Mouse (Mus musculus): ENCODE data around the gene Tes. TPM values are rescaled to one million over a fixed set of nuclear protein-coding genes. Genes with fewer than 3 reads are reported as not detected.

Tes gene
- polyA plus RNA-seq, 1 experiment: 112 TPM

- Histone ChIP-seq H3K36me3 (ENCODE audit: control insufficient read depth, insufficient read depth) (no peaks in the 10 kb centered on the region), H3K4me3 (ENCODE audit: insufficient read depth, poor library complexity, severe bottlenecking) (no peak overlapping the region), H3K79me3 (ENCODE audit: low read depth) (no peaks in the 10 kb centered on the region), H3ac (ENCODE audit: control insufficient read depth, insufficient read length, low read depth) (no peak overlapping the region), H3K79me2 (ENCODE audit: control insufficient read depth, insufficient read depth) (no peaks in the 10 kb centered on the region), H3K27me3 (ENCODE audit: control insufficient read depth, insufficient read depth, insufficient read length) (no peaks in the 10 kb centered on the region)
- no peak for TF ChIP-seq MAX (IDR thresholded peaks at IDR 0.05)
- peak; percentile 95 for TF ChIP-seq FOSL1 (IDR thresholded peaks at IDR 0.05; ENCODE audit: insufficient read depth, low read length, poor library complexity, severe bottlenecking)
- TF ChIP-seq MYOG (IDR thresholded peaks at IDR 0.05; ENCODE audit: control insufficient read depth, extremely low read depth, insufficient read length): no peak
- TF ChIP-seq CEBPB (IDR thresholded peaks at IDR 0.05; ENCODE audit: low read depth): peak; percentile 95
- TF ChIP-seq CTCF (IDR thresholded peaks at IDR 0.05; ENCODE audit: control insufficient read depth, insufficient read depth, insufficient read length): no peak
- peak; percentile 5 for TF ChIP-seq USF1 (IDR thresholded peaks at IDR 0.05; ENCODE audit: low read depth)
- no peak for TF ChIP-seq MYOD1 (IDR thresholded peaks at IDR 0.05; ENCODE audit: control insufficient read depth, insufficient read length, low read depth)
These were observed 54.7 kb downstream of the Tes start for GRCm38 (mm10) chr6:17119521-17120232.

GRCm38 (mm10) chr6:17140021-17140420 is 75.1 kb downstream of the Tes start:
- Histone ChIP-seq H3K79me2 (ENCODE audit: control insufficient read depth, insufficient read depth) (no peaks in the 10 kb centered on the region), H3ac (ENCODE audit: control insufficient read depth, insufficient read length, low read depth) (no peak overlapping the region), H3K4me3 (ENCODE audit: insufficient read depth, poor library complexity, severe bottlenecking) (no peak overlapping the region), H3K79me3 (ENCODE audit: low read depth) (no peaks in the 10 kb centered on the region), H3K27me3 (ENCODE audit: control insufficient read depth, insufficient read depth, insufficient read length) (no peaks in the 10 kb centered on the region), H3K36me3 (ENCODE audit: control insufficient read depth, insufficient read depth) (no peaks in the 10 kb centered on the region)
- TF ChIP-seq CTCF (IDR thresholded peaks at IDR 0.05; ENCODE audit: control insufficient read depth, insufficient read depth, insufficient read length) (no peak), MAX (IDR thresholded peaks at IDR 0.05) (no peak), FOSL1 (IDR thresholded peaks at IDR 0.05; ENCODE audit: insufficient read depth, low read length, poor library complexity, severe bottlenecking) (no peak), CEBPB (IDR thresholded peaks at IDR 0.05; ENCODE audit: low read depth) (no peak), MYOG (IDR thresholded peaks at IDR 0.05; ENCODE audit: control insufficient read depth, extremely low read depth, insufficient read length) (no peak), MYOD1 (IDR thresholded peaks at IDR 0.05; ENCODE audit: control insufficient read depth, insufficient read length, low read depth) (no peak), USF1 (IDR thresholded peaks at IDR 0.05; ENCODE audit: low read depth) (no peak)

GRCm38 (mm10) chr6:17142577-17143359 is 77.8 kb downstream of the Tes start:
- Histone ChIP-seq H3K36me3 (ENCODE audit: control insufficient read depth, insufficient read depth) (no peaks in the 10 kb centered on the region), H3K79me3 (ENCODE audit: low read depth) (no peaks in the 10 kb centered on the region), H3K79me2 (ENCODE audit: control insufficient read depth, insufficient read depth) (no peaks in the 10 kb centered on the region), H3K4me3 (ENCODE audit: insufficient read depth, poor library complexity, severe bottlenecking) (no peak overlapping the region), H3K27me3 (ENCODE audit: control insufficient read depth, insufficient read depth, insufficient read length) (no peaks in the 10 kb centered on the region), H3ac (ENCODE audit: control insufficient read depth, insufficient read length, low read depth) (no peak overlapping the region)
- no peak for TF ChIP-seq CTCF (IDR thresholded peaks at IDR 0.05; ENCODE audit: control insufficient read depth, insufficient read depth, insufficient read length)
- TF ChIP-seq MYOG (IDR thresholded peaks at IDR 0.05; ENCODE audit: control insufficient read depth, extremely low read depth, insufficient read length): no peak
- TF ChIP-seq MAX (IDR thresholded peaks at IDR 0.05): peak; percentile 84
- no peak for TF ChIP-seq MYOD1 (IDR thresholded peaks at IDR 0.05; ENCODE audit: control insufficient read depth, insufficient read length, low read depth)
- TF ChIP-seq CEBPB (IDR thresholded peaks at IDR 0.05; ENCODE audit: low read depth): peak; percentile 77
- TF ChIP-seq USF1 (IDR thresholded peaks at IDR 0.05; ENCODE audit: low read depth): peak; percentile 53
- peak; percentile 87 for TF ChIP-seq FOSL1 (IDR thresholded peaks at IDR 0.05; ENCODE audit: insufficient read depth, low read length, poor library complexity, severe bottlenecking)

- Histone ChIP-seq H3K4me3 (ENCODE audit: insufficient read depth, poor library complexity, severe bottlenecking) (no peak overlapping the region), H3ac (ENCODE audit: control insufficient read depth, insufficient read length, low read depth) (no peak overlapping the region), H3K36me3 (ENCODE audit: control insufficient read depth, insufficient read depth) (no peaks in the 10 kb centered on the region)
These were observed 86.2 kb downstream of the Tes start for GRCm38 (mm10) chr6:17151071-17151715.

GRCm38 (mm10) chr6:17152551-17152950 is 87.6 kb downstream of the Tes start:
- Histone ChIP-seq H3K36me3 (ENCODE audit: control insufficient read depth, insufficient read depth) (no peaks in the 10 kb centered on the region), H3K79me2 (ENCODE audit: control insufficient read depth, insufficient read depth) (no peaks in the 10 kb centered on the region), H3K4me3 (ENCODE audit: insufficient read depth, poor library complexity, severe bottlenecking) (no peak overlapping the region), H3K79me3 (ENCODE audit: low read depth) (no peaks in the 10 kb centered on the region), H3ac (ENCODE audit: control insufficient read depth, insufficient read length, low read depth) (no peak overlapping the region), H3K27me3 (ENCODE audit: control insufficient read depth, insufficient read depth, insufficient read length) (no peaks in the 10 kb centered on the region)
- no peak for TF ChIP-seq CEBPB (IDR thresholded peaks at IDR 0.05; ENCODE audit: low read depth)
- no peak for TF ChIP-seq MYOD1 (IDR thresholded peaks at IDR 0.05; ENCODE audit: control insufficient read depth, insufficient read length, low read depth)
- TF ChIP-seq USF1 (IDR thresholded peaks at IDR 0.05; ENCODE audit: low read depth): no peak
- no peak for TF ChIP-seq FOSL1 (IDR thresholded peaks at IDR 0.05; ENCODE audit: insufficient read depth, low read length, poor library complexity, severe bottlenecking)
- no peak for TF ChIP-seq CTCF (IDR thresholded peaks at IDR 0.05; ENCODE audit: control insufficient read depth, insufficient read depth, insufficient read length)
- TF ChIP-seq MYOG (IDR thresholded peaks at IDR 0.05; ENCODE audit: control insufficient read depth, extremely low read depth, insufficient read length): no peak
- no peak for TF ChIP-seq MAX (IDR thresholded peaks at IDR 0.05)

More at GRCm38 (mm10) chr6:17151071-17151715, 86.2 kb downstream of the Tes start:
- H3K27me3 ChIP-seq (ENCODE audit: control insufficient read depth, insufficient read depth, insufficient read length): no peaks in the 10 kb centered on the region
- no peaks in the 10 kb centered on the region for H3K79me2 ChIP-seq (ENCODE audit: control insufficient read depth, insufficient read depth)
- TF ChIP-seq MAX (IDR thresholded peaks at IDR 0.05): no peak
- no peak for TF ChIP-seq FOSL1 (IDR thresholded peaks at IDR 0.05; ENCODE audit: insufficient read depth, low read length, poor library complexity, severe bottlenecking)
- no peak for TF ChIP-seq USF1 (IDR thresholded peaks at IDR 0.05; ENCODE audit: low read depth)
- TF ChIP-seq MYOG (IDR thresholded peaks at IDR 0.05; ENCODE audit: control insufficient read depth, extremely low read depth, insufficient read length): no peak
- TF ChIP-seq CEBPB (IDR thresholded peaks at IDR 0.05; ENCODE audit: low read depth): no peak
- no peak for TF ChIP-seq MYOD1 (IDR thresholded peaks at IDR 0.05; ENCODE audit: control insufficient read depth, insufficient read length, low read depth)
- no peak for TF ChIP-seq CTCF (IDR thresholded peaks at IDR 0.05; ENCODE audit: control insufficient read depth, insufficient read depth, insufficient read length)
- no peaks in the 10 kb centered on the region for H3K79me3 ChIP-seq (ENCODE audit: low read depth)

Other genes starting within 250 kb of the Tes start
- gene Tfec, start 166.7 kb upstream of the Tes start, polyA plus RNA-seq (2012; fragmentation: generic; extraction: Trizol): not detected
- gene Cav2, start 216.0 kb downstream of the Tes start, polyA plus RNA-seq (2012; fragmentation: generic; extraction: Trizol): 3.4 TPM
- 24.5 TPM for gene Cav1, start 241.2 kb downstream of the Tes start, polyA plus RNA-seq (2012; fragmentation: generic; extraction: Trizol)

Measured in C2C12 (cell line).